10 mouse cellular contexts compared by ENCODE assay signal in genomic region chr11:80622233-80623037, GRCm38 (mm10).
DNase-seq lines count a peak whose midpoint lies in the region; ATAC-seq and TF ChIP-seq lines count a peak whose summit lies in the region.
"Had no signal": no experiment of that assay in that cellular context is flagged by ENCODE, and none has a peak within 500 bp of the region (broad histone marks: within the 10 kb centered on the region; RNA-seq: fewer than 3 reads in every experiment).

No protein-coding gene starts in this region.

- H3K9ac ChIP-seq in embryonic facial prominence, embryonic 14.5 days (ENCODE audit: low read depth, low read length) = no peak overlapping the region
- peak overlapping the region; percentile 30 for H3K9ac ChIP-seq in neural tube, embryonic 15.5 days (replicated peaks)

- no peak for TF ChIP-seq CTCF in cerebellum, adult 2 months (IDR thresholded peaks at IDR 0.05; ENCODE audit: borderline replicate concordance, insufficient read depth, low read depth, low read length)

- no peak for TF ChIP-seq POLR2A in cerebellum, adult 2 months (IDR thresholded peaks at IDR 0.05; ENCODE audit: borderline replicate concordance, insufficient read depth, low read length)

- H3K9me3 ChIP-seq in embryonic facial prominence, embryonic 14.5 days (ENCODE audit: control insufficient read depth, low read length) = no peaks in the 10 kb centered on the region
- no peaks in the 10 kb centered on the region for H3K9me3 ChIP-seq in neural tube, embryonic 15.5 days (replicated peaks)
- H3K9me3 ChIP-seq: heart, embryonic 10.5 days had no signal

- 33% methylated on average over 11 of the region's 11 CpGs for WGBS in cerebellum, adult 2 months
- 10% methylated on average over 11 of the region's 11 CpGs for WGBS in embryonic facial prominence, embryonic 14.5 days
- 7% methylated on average over 11 of the region's 11 CpGs for WGBS in neural tube, embryonic 15.5 days

- peak overlapping the region; percentile 17; the same call in 1 of the 2 replicates for H3K4me2 ChIP-seq in embryonic facial prominence, embryonic 14.5 days (ENCODE audit: low read depth, low read length)
- H3K4me2 ChIP-seq in neural tube, embryonic 15.5 days = peak overlapping the region; percentile 52

- H3K36me3 ChIP-seq in embryonic facial prominence, embryonic 14.5 days (ENCODE audit: control insufficient read depth, insufficient read depth, low read length) = no peaks in the 10 kb centered on the region
- H3K36me3 ChIP-seq in neural tube, embryonic 15.5 days = no peaks in the 10 kb centered on the region
- H3K36me3 ChIP-seq: heart, embryonic 10.5 days had no signal

- H3K4me1 ChIP-seq in cerebellum, adult 2 months (ENCODE audit: control insufficient read depth, insufficient read depth, low read length) = no peaks in the 10 kb centered on the region
- H3K4me1 ChIP-seq in embryonic facial prominence, embryonic 14.5 days (ENCODE audit: control insufficient read depth, insufficient read depth, low read length) = no peaks in the 10 kb centered on the region
- peaks cover 21% of the 10 kb centered on the region for H3K4me1 ChIP-seq in neural tube, embryonic 15.5 days

- H3K27me3 ChIP-seq in cerebellum, adult 2 months (ENCODE audit: control insufficient read depth, insufficient read depth, low read length) = no peaks in the 10 kb centered on the region
- no peaks in the 10 kb centered on the region for H3K27me3 ChIP-seq in embryonic facial prominence, embryonic 14.5 days (replicated peaks; ENCODE audit: control insufficient read depth, insufficient read depth, low read length)
- H3K27me3 ChIP-seq in neural tube, embryonic 15.5 days (replicated peaks) = no peaks in the 10 kb centered on the region
- H3K27me3 ChIP-seq: Patski had no signal

- no peak for ATAC-seq in cerebellum, adult (ENCODE audit: insufficient number of reproducible peaks, low FRiP score, low TSS enrichment)
- ATAC-seq in embryonic facial prominence, embryonic 14.5 days (ENCODE audit: low read depth) = no peak; the same call in 1 of the 2 replicates
- peak; percentile 94 for ATAC-seq in neural tube, embryonic 15.5 days (ENCODE audit: low FRiP score)
- ATAC-seq: Patski had no signal

- no peak for DNase-seq in cerebellum, adult 2 months
- DNase-seq in embryonic facial prominence, embryonic 14.5 days (ENCODE audit: low spot score) = peak; percentile 55
- peak; percentile 41 for DNase-seq in layer of hippocampus, adult 9-11 months
- DNase-seq in spleen, adult 18-20 months = no peak
- no peak for DNase-seq in urinary bladder, postnatal 4 days (ENCODE audit: low spot score in 2 of 2)
- no peak for DNase-seq in spleen, postnatal 10 days (ENCODE audit: low spot score in 2 of 2)

- H3K4me3 ChIP-seq in cerebellum, adult 2 months (replicated peaks; ENCODE audit: insufficient read depth, low read depth, low read length) = peak overlapping the region; percentile 54
- H3K4me3 ChIP-seq in embryonic facial prominence, embryonic 14.5 days (ENCODE audit: low read depth, low read length) = no peak overlapping the region
- peak overlapping the region; percentile 11; the same call in 1 of the 2 replicates for H3K4me3 ChIP-seq in neural tube, embryonic 15.5 days (replicated peaks)
- H3K4me3 ChIP-seq: heart, embryonic 10.5 days had no signal

- H3K27ac ChIP-seq in cerebellum, adult 2 months (ENCODE audit: insufficient read depth, low read length) = no peak overlapping the region
- H3K27ac ChIP-seq in embryonic facial prominence, embryonic 14.5 days (replicated peaks; ENCODE audit: low read depth, low read length) = peak overlapping the region; percentile 39; the same call in 1 of the 2 replicates
- peak overlapping the region; percentile 94 for H3K27ac ChIP-seq in neural tube, embryonic 15.5 days (replicated peaks)
- H3K27ac ChIP-seq: heart, embryonic 10.5 days had no signal

Comparison
In these comparisons a context has a peak if more than half of its experiments do, and no peak if none do; other contexts are left out.
1. DNase-seq: peak in embryonic facial prominence, embryonic 14.5 days (single experiment) and layer of hippocampus, adult 9-11 months (single experiment); none in cerebellum, adult 2 months (0 of 2), spleen, adult 18-20 months (0 of 2), urinary bladder, postnatal 4 days (0 of 2) and spleen, postnatal 10 days (0 of 2).